Mouse (Mus musculus) stomach, embryonic 15.5 days (tissue): ENCODE data around the gene Tmprss2. TPM values are rescaled to one million over a fixed set of nuclear protein-coding genes. Genes with fewer than 3 reads are reported as not detected.

Experiments used
- ATAC-seq: fragments of 200-750 bp; cut with Nextera tagmentation; 2 replicates; pipeline ENCODE4 v1.8.0; 2017; ENCODE audit warnings: low read depth, moderate number of reproducible peaks, moderate TSS enrichment; ENCODE audit not compliant: insufficient read depth, low FRiP score
- H3K27ac ChIP-seq: fragments of 300-500 bp; sonication (generic); 2 replicates; pipeline ENCODE4 v1.5.1; 2015; ENCODE audit warnings: mild to moderate bottlenecking, inconsistent platforms
- H3K27me3 ChIP-seq: fragments of 300-500 bp; sonication (generic); replicated peaks from 2 replicates; pipeline ENCODE4 v1.6.1; 2015; ENCODE audit warnings: inconsistent platforms
- H3K36me3 ChIP-seq: fragments of 300-500 bp; sonication (generic); 2 replicates; pipeline ENCODE4 v1.6.1; 2015; ENCODE audit warnings: inconsistent platforms
- H3K4me1 ChIP-seq: fragments of 300-500 bp; sonication (generic); 2 replicates; pipeline ENCODE4 v1.6.1; 2015; ENCODE audit warnings: inconsistent platforms
- H3K4me2 ChIP-seq: fragments of 300-500 bp; sonication (generic); 2 replicates; pipeline ENCODE4 v1.6.1; 2015; ENCODE audit warnings: mild to moderate bottlenecking, inconsistent platforms
- H3K4me3 ChIP-seq: fragments of 300-500 bp; sonication (generic); replicated peaks from 2 replicates; pipeline ENCODE4 v1.5.1; 2015; ENCODE audit warnings: inconsistent platforms
- H3K9ac ChIP-seq: fragments of 300-500 bp; sonication (generic); 2 replicates; pipeline ENCODE4 v1.6.1; 2015; ENCODE audit warnings: inconsistent platforms
- H3K9me3 ChIP-seq: fragments of 300-500 bp; sonication (generic); 2 replicates; pipeline ENCODE4 v1.6.1; 2016; ENCODE audit warnings: inconsistent platforms
- WGBS: fragments of 180-500 bp; shearing (Covaris S2); methylation state at CpG from one replicate; pipeline ENCODE4 v1.1.7; 2015; 5-methylcytosine and 5-hydroxymethylcytosine counted together
- polyA plus RNA-seq: library from polyadenylated mRNA; unstranded; fragments of >200 nt; fragmentation: Nextera tagmentation; extraction: Ambion mirVana; gene quantifications from 2 replicates; pipeline ENCODE4 v1.2.1, GENCODE M21; 2015

Gene Tmprss2
- polyA plus RNA-seq, 1 experiment from 2014 or later, result 34.4 TPM

- Histone ChIP-seq H3K36me3 (no peaks in the 10 kb centered on the region), H3K9me3 (no peaks in the 10 kb centered on the region), H3K4me2 (no peak overlapping the region), H3K9ac (no peak overlapping the region), H3K4me3 (no peak overlapping the region), H3K27me3 (no peaks in the 10 kb centered on the region), H3K27ac (no peak overlapping the region), H3K4me1 (no peaks in the 10 kb centered on the region)
- WGBS, result 42% methylated on average over 1 of the region's 1 CpGs
- ATAC-seq, result no peak
These were observed 41.6 kb downstream of the Tmprss2 start for GRCm38 (mm10) chr16:97569426-97569825.

GRCm38 (mm10) chr16:97568662-97569061 is 42.3 kb downstream of the Tmprss2 start:
- Histone ChIP-seq H3K4me1 (no peaks in the 10 kb centered on the region), H3K4me2 (no peak overlapping the region), H3K9me3 (no peaks in the 10 kb centered on the region), H3K36me3 (no peaks in the 10 kb centered on the region), H3K9ac (no peak overlapping the region), H3K27ac (no peak overlapping the region), H3K4me3 (no peak overlapping the region), H3K27me3 (no peaks in the 10 kb centered on the region)
- 67% methylated on average over 9 of the region's 9 CpGs for WGBS
- no peak for ATAC-seq

DNA sequence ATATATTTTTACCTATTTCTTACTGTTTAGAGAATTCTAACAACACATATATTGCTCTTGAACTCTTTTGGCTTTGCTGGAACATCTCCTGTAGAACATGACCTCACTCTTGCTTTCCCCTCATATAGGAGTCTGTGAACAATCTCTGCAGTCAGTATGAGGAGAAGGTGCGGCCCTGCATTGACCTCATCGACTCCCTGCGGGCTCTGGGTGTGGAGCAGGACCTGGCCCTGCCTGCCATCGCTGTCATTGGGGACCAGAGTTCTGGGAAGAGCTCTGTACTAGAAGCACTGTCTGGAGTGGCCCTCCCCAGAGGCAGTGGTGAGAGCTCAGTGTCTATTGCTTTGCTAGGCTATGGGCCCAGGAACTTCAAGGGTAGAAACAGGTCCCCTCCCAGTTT is 66.7 kb downstream of the Tmprss2 start:
- H3K4me3 ChIP-seq, result no peak overlapping the region
- no peak overlapping the region for H3K27ac ChIP-seq
- no peak overlapping the region for H3K4me2 ChIP-seq
- no peak for ATAC-seq
- H3K9ac ChIP-seq, result no peak overlapping the region
- H3K4me1 ChIP-seq, result no peaks in the 10 kb centered on the region
- 70% methylated on average over 4 of the region's 4 CpGs for WGBS
- H3K9me3 ChIP-seq, result no peaks in the 10 kb centered on the region
- no peaks in the 10 kb centered on the region for H3K27me3 ChIP-seq
- H3K36me3 ChIP-seq, result no peaks in the 10 kb centered on the region

- WGBS, result 52% methylated on average over 1 of the region's 1 CpGs
- Histone ChIP-seq H3K36me3 (no peaks in the 10 kb centered on the region), H3K27me3 (no peaks in the 10 kb centered on the region), H3K4me1 (peaks cover 30% of the 10 kb centered on the region), H3K4me3 (no peak overlapping the region), H3K27ac (no peak overlapping the region), H3K4me2 (no peak overlapping the region), H3K9ac (no peak overlapping the region), H3K9me3 (no peaks in the 10 kb centered on the region)
- no peak for ATAC-seq
These were observed 74.1 kb downstream of the Tmprss2 start for GRCm38 (mm10) chr16:97536859-97537258.

GRCm38 (mm10) chr16:97535808-97536413 is 75.1 kb downstream of the Tmprss2 start:
- Histone ChIP-seq H3K4me2 (peak overlapping the region; percentile 53), H3K9ac (no peak overlapping the region), H3K27ac (peak overlapping the region; percentile 90), H3K36me3 (no peaks in the 10 kb centered on the region), H3K9me3 (no peaks in the 10 kb centered on the region), H3K4me3 (peak overlapping the region; percentile 23), H3K27me3 (no peaks in the 10 kb centered on the region), H3K4me1 (peaks cover 30% of the 10 kb centered on the region)
- ATAC-seq, result peak; percentile 82
- 2% methylated on average over 3 of the region's 3 CpGs for WGBS

DNA sequence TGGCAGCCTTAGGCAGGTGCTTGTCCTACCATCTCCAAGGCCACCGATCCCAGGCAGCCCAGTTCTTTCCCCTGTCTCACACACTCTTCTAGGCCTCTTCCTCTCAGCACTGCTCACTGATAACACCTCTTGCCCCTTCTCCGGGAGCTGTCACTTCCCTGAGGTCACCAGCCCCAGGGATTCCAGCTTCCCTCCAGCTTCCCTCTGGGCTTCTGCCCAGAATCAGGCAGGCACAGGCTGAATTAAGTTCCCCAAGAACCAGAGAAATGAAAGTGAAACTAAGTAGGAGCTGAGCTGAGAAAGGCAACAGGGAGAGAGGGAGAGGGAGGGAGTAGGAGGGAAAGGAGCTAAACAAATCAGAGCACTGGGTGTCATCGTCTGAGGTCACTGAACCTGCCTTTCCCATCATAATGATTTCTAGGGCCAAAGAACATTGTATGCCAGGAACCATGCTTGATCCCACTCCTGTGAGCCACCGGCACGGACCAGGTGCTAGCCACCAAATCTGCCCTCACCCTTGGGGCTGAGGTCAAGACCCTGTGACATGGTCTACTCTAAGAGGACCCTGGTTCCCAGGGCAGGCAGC is 76.0 kb downstream of the Tmprss2 start:
- ATAC-seq, result peak; percentile 52; the same call in 1 of the 2 replicates
- Histone ChIP-seq H3K4me3 (peak overlapping the region; percentile 23), H3K4me1 (peaks cover 30% of the 10 kb centered on the region), H3K27me3 (no peaks in the 10 kb centered on the region), H3K27ac (peak overlapping the region; percentile 90), H3K9me3 (no peaks in the 10 kb centered on the region), H3K36me3 (no peaks in the 10 kb centered on the region), H3K9ac (no peak overlapping the region), H3K4me2 (peak overlapping the region; percentile 53)
- WGBS, result 11% methylated on average over 5 of the region's 5 CpGs

DNA sequence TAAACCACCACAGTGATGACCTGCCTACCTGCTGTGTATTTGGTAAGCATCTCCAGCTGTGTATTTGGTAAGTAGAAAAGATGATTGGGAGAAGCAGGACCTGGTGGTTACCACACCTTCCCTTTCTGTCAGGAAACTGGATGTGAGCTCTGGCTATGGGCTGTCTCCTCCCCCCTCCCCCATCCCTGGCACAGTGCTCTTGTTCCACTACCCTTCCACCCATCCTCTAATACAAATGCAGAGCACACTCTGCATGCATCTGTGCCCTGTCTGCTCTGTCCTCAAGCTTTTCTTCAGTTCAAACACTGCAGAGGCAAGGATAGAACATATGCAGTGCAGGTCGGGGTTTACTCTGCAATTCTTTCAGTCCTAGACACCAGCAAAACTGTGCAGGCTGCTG is 76.5 kb downstream of the Tmprss2 start:
- Histone ChIP-seq H3K9me3 (no peaks in the 10 kb centered on the region), H3K4me2 (peak overlapping the region; percentile 53), H3K4me1 (peaks cover 30% of the 10 kb centered on the region), H3K9ac (no peak overlapping the region), H3K27ac (peak overlapping the region; percentile 90), H3K27me3 (no peaks in the 10 kb centered on the region), H3K36me3 (no peaks in the 10 kb centered on the region), H3K4me3 (peak overlapping the region; percentile 23; the same call in 1 of the 2 replicates)
- WGBS, result 38% methylated on average over 1 of the region's 1 CpGs
- ATAC-seq, result no peak

GRCm38 (mm10) chr16:97533751-97534150 is 77.2 kb downstream of the Tmprss2 start:
- Histone ChIP-seq H3K36me3 (no peaks in the 10 kb centered on the region), H3K27me3 (no peaks in the 10 kb centered on the region), H3K27ac (no peak overlapping the region), H3K4me3 (no peak overlapping the region), H3K9me3 (no peaks in the 10 kb centered on the region), H3K9ac (no peak overlapping the region), H3K4me2 (no peak overlapping the region), H3K4me1 (peaks cover 30% of the 10 kb centered on the region)
- no peak for ATAC-seq
- WGBS, result 86% methylated on average over 5 of the region's 5 CpGs

- Histone ChIP-seq H3K4me3 (no peak overlapping the region), H3K4me2 (no peak overlapping the region), H3K9ac (no peak overlapping the region), H3K36me3 (no peaks in the 10 kb centered on the region), H3K27ac (no peak overlapping the region), H3K9me3 (no peaks in the 10 kb centered on the region), H3K27me3 (no peaks in the 10 kb centered on the region), H3K4me1 (peaks cover 30% of the 10 kb centered on the region)
- no peak for ATAC-seq
- 83% methylated on average over 1 of the region's 1 CpGs for WGBS
These were observed 77.9 kb downstream of the Tmprss2 start for GRCm38 (mm10) chr16:97533126-97533525.

- Histone ChIP-seq H3K27ac (no peak overlapping the region), H3K4me1 (peaks cover 3% of the 10 kb centered on the region), H3K27me3 (no peaks in the 10 kb centered on the region), H3K9me3 (no peaks in the 10 kb centered on the region), H3K36me3 (no peaks in the 10 kb centered on the region), H3K9ac (no peak overlapping the region), H3K4me2 (no peak overlapping the region), H3K4me3 (no peak overlapping the region)
- 72% methylated on average over 2 of the region's 2 CpGs for WGBS
- ATAC-seq, result no peak
These were observed 81.8 kb downstream of the Tmprss2 start for GRCm38 (mm10) chr16:97529241-97529640.

GRCm38 (mm10) chr16:97523024-97523423 is 88.0 kb downstream of the Tmprss2 start:
- Histone ChIP-seq H3K4me2 (no peak overlapping the region), H3K9ac (no peak overlapping the region), H3K27me3 (no peaks in the 10 kb centered on the region), H3K4me3 (no peak overlapping the region), H3K36me3 (no peaks in the 10 kb centered on the region), H3K9me3 (no peaks in the 10 kb centered on the region), H3K27ac (no peak overlapping the region), H3K4me1 (no peaks in the 10 kb centered on the region)
- no peak for ATAC-seq
- WGBS, result 13% methylated on average over 1 of the region's 1 CpGs

GRCm38 (mm10) chr16:97521983-97522382 is 89.0 kb downstream of the Tmprss2 start:
- H3K36me3 ChIP-seq, result no peaks in the 10 kb centered on the region
- no peak overlapping the region for H3K27ac ChIP-seq
- ATAC-seq, result no peak
- no peak overlapping the region for H3K9ac ChIP-seq
- H3K4me2 ChIP-seq, result no peak overlapping the region
- no peak overlapping the region for H3K4me3 ChIP-seq
- H3K27me3 ChIP-seq, result no peaks in the 10 kb centered on the region
- no peaks in the 10 kb centered on the region for H3K9me3 ChIP-seq
- WGBS, result 62% methylated on average over 6 of the region's 6 CpGs
- no peaks in the 10 kb centered on the region for H3K4me1 ChIP-seq
